Mouse (Mus musculus) kidney, adult 2 months (tissue): Measurements from ENCODE around the gene Rad51b.

Experiments
- CTCF ChIP-seq: fragments of 200-500 bp; conservative IDR thresholded peaks from 2 replicates; pipeline ENCODE4 v1.5.1; 2011; ENCODE audit warnings: low read depth, mild to moderate bottlenecking, control low read depth, low read length, moderate library complexity, mixed read lengths; ENCODE audit not compliant: insufficient read depth, insufficient read length
- POLR2A ChIP-seq: fragments of 200-500 bp; IDR thresholded peaks from one replicate; pipeline ENCODE4 v1.6.1; 2011; ENCODE audit warnings: low read depth, low read length, control low read depth

- TF ChIP-seq CTCF, result no peak
- TF ChIP-seq POLR2A, result no peak
Observed at GRCm38 (mm10) chr12:79675440-79676176, 378.5 kb downstream of the Rad51b start.
